Mouse (Mus musculus) spleen, postnatal 36 days (tissue): ENCODE data around the gene Lrrc28.

Experiments used
- DNase-seq, 2 experiments: peaks; one replicate each; pipeline ENCODE4 v3.0.0; 2022; ENCODE audit warnings: low spot score in 2 of 2, mixed read lengths in 1 of 2

Lrrc28 gene

DNA sequence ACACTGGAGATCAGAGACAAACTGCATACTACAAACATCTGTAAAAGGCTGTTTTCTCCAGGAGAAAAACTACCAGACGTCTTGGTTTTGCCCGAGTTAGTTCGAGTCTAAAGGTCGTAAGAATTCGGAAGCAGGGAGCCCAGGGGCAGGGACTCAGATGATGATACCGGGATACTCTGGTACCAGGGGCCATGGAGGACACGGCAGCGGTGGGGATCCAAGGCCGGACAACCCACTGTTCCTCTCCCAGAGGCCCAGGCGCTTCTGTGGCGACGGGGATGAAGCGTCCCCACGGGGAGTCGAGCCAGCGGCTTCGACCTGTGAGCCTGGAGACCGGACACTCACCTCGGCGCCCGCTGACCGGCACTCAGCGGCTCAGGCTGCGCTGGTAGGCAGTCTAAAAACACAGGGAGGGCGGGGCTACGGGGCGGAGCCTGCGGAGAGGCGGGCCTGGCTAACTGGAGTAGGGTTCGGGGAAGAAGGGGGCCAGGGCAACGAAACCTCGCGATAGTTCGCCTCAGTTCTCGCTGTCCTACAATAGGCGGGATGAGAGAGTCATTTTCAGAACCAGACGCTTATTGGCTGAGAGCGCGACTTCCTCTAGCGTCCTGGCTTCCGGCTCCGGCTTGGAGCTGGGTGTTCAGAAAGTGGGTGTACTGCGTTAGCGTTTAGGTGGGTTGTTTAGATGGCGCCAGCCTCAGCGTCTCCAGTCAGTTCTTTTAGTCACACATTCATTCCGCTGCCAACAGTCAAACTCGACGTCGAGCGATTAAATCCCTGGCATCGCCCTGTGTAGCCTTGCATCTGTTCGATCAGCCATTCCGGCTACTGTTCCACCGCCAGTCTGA, at the start of gene Lrrc28:
TSS of gene Lrrc28 (minus strand) at position 436 of the 848 bp plus-strand sequence.
- DNase-seq, result peak; percentile 99

DNA sequence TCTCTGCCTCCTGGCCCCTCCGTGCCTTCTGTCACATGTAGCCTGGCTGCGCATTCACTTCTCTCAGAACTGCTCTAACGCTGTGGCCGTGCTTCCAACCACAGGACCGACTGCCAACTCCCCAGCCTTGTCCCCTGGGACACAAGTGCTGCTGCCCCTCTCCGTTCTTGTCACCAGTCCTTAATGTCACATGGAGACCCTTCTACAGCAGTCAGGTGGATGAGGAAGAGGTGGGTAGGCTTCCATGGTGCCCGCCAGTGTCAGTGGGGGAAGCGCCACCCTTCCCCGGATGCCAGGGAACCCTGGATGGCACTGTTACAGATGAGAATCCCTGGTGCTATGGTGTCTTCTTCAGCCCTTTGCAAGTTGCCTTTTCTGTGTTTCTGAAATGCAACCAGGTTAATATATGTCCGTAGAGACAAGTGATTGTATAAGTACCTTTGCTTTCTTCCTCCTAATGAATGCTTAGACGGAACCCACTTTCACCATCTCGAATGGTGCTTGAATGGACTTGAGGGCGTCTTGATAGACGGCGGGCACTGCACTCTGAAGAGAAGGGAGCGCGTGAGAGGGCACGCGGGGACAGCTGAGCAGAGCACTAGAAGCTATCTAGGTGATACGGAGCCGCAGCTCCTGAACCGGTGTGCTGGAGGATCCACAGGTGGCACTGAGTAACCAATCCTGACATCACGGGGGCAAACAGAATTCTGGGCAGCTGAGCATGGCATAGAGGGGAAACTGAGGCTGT, 47.9 kb upstream of the Lrrc28 start:
- DNase-seq, result no peak

DNA sequence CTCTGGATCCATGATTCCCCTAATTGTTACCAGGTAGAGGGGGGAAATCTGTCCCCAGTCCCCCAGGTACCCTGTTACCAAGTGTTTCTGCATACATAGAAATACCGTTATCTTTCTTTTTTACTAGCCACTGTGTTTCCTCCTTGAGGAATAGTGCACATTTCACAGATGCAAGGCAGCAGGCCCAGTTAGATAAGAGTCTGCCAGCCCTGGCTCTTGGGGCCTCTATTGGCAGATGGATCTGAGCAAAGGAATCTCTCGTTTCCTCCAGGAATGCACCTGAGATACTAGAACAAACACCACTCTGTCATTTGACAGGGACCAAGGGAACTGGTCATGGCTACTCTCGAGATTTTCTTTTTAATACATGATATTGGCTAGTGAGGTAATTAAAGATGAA, 47.1 kb upstream of the Lrrc28 start:
- DNase-seq, result no peak

DNA sequence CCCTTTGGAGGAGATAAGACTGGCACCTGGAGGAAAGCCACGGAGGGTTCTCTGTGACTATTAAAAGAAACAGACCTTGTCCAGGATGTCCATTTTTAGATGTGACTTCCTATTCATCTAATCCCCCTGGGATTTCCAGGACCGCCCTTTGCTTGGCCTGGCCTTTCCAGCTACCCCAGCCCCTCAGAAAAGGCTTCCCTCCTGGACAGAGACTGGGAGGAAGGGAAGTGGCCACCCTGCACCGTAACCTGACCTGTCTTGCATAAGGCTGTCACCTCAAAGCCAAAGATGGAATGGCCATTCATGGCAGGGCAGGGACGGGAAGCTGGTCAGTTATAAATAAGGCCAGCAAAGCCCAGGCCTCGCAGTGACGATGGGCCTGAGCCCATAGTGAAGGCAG, 46.0 kb upstream of the Lrrc28 start:
- no peak for DNase-seq

DNA sequence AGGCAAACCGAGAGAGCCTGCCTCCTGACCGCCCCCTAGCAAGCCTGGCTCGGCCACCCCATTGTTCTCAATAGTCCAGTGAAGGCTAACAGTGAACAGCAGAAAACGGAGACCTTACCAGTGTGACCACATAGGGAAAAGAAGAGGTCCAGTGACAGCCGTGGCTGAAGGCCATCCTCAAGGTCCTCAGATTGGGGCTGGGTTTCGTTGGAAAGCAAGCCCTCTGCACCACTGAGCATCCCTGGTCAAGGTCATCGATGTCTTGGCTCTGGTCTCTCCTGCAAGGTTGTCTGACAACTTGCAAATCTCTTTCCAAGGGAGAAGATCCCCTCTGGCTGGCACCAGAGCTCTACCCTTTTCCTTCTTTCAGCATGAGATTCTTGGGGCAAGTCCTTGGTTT, 44.7 kb upstream of the Lrrc28 start:
- DNase-seq, result no peak

DNA sequence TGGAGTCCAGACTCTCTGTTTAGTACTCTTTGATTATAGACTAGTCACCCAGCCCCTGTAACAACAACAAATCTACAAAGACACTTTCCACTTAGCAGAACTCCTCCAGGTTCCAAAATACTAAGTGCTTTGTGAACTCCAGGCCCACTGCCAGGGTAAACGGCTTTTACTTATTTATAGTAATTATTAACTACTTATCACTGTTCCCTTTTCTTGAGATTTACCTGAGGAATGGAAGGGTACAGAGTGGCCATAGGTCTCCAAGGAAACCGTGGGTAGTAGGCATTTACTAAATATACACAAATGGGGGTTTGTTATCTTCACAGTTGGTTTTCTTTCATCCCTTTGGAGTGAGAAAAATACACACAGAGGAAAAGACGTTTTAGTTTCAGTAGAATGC, 43.2 kb upstream of the Lrrc28 start:
- no peak for DNase-seq

DNA sequence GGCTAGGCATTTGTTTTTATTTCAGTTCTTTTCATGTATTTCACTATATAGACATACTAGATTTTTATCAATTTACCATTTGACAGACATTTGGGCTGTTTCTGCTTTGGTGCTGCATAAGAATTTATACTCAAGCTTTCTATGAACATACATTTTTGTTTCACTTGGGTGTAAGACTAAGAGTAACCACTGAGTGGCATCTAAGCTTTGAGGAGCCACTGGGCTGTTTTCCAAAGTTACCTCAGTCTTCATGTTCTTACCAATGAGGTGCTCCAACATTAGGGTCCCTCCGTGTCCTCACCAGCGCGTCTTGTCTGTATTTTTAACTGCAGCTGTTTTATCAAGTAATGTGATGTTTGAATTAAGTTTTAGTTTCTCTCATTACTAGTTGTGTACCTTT, 41.5 kb upstream of the Lrrc28 start:
- no peak for DNase-seq

DNA sequence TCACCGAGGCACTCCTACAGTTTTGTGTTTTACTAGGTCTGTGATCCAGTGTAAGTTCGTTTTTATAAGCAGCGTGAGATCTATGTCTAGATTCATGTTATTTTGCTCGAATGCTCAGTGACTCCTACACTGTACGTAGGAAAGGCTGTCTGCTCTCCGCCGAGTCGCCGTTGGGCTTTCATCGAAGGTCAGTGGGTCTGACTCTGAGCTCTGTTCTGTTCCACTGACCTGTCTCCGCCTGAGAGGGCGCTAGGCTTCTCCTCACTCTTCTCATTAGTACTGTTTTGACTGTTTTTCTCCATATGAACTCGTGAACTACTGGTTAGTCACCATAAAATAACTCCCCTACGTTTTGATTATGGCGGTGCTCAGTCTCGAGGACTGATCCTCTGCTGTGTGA, 37.9 kb upstream of the Lrrc28 start:
- DNase-seq, result no peak

DNA sequence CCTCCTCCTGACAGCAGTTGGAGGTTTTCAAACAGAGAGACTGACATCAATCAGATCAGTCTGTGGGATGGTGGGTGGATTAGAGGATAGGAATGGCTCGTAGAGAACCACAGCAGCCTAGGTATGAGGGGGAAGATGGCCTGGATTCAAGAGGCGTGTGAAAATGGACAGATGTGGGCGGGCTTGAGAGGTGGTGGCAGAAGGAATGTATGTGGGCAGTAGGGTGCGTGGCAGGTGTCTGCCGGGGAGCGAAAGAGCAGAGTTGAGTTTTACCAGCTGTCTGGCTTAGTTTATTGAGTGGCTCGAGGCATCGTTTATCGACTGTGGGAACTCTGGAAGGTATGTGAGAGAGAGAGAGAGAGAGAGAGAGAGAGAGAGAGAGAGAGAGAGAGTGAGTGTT, 36.0 kb upstream of the Lrrc28 start:
- no peak for DNase-seq

DNA sequence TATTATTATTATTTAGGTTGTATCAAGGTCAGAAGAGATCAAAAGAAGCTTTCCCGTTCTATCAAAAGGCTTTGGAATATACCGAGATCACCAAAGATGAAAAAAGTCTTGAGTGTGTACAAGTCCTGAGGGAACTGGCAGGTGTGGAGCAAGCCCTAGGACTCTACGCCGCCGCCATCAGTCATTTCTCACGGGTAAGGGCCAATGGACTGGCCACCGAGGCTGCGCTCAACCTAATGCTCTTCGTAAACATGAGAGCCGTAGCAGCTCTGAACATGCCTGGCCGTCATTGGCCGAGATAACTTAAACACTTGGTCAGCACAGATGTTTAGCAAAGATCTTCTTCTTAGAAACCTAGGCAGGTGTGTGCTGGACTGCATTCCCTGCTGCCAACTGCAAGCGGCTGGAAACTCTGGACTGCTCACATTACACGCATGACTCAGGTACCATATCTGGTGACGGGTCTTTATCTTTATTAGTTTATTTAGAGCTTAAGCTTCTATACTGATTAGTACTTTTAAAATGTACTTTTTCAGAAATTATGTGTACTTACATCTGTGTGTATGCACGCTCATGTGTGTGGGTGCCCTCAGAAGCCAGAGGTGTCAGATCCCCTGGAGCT, 33.9 kb upstream of the Lrrc28 start:
- DNase-seq, result no peak

DNA sequence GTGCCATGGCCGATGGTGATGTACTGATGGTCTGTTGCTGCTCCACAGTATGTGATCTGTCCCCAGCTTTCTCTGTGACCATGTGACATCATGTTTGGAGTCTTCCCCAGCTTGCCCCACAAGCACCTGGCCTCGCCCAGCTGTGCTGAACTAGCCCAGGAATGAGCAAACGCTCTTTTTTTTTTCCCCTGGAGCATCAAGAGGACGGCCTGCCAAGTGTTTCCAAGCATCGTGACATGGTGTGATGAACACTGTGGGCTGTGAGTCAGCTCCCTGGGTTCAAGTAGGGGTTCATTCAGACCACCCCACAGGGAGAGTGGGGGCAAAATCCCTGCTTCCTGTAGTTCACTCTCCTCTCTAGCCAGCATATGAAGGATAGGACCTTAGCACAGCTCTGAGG, 28.6 kb upstream of the Lrrc28 start:
- DNase-seq, result no peak

DNA sequence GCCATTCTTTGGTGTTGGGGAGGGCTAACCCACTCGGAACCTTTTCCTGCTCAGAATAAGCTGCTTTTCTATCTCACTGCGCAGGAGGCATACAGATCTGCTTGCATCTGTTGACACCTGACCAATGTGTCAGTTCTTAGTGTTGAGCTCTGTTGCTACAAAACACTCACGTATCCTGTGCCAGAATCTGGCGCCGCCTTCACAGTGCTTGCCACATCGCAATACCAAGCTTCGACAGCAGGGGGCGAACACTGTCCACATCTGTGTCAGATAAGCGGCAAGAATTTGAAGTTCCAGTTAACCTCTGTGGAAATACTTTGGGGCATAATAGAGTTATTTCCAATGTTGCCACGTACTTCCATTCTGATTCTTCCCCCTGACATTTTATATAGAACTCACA, 27.6 kb upstream of the Lrrc28 start:
- peak; percentile 50 to 51 for DNase-seq

DNA sequence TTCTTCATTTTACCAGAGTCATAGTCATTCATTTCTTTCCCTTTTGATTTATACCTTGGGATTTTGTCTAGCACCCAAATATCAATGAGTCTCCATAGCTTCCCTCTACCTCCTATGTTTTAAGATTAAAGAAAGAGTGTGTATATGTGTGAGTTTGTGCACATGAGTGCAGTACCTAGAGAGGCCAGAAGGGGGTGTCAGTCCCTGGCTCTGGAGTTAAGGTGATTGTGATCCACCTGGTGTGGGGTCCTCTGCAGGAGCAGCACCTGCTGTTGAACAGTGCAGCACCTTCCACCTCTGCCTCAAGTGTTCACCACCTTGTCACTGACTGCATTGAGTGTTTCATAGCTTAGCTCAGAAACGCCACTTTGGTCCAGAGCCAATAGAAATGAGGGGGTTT, 25.9 kb upstream of the Lrrc28 start:
- DNase-seq, result no peak

DNA sequence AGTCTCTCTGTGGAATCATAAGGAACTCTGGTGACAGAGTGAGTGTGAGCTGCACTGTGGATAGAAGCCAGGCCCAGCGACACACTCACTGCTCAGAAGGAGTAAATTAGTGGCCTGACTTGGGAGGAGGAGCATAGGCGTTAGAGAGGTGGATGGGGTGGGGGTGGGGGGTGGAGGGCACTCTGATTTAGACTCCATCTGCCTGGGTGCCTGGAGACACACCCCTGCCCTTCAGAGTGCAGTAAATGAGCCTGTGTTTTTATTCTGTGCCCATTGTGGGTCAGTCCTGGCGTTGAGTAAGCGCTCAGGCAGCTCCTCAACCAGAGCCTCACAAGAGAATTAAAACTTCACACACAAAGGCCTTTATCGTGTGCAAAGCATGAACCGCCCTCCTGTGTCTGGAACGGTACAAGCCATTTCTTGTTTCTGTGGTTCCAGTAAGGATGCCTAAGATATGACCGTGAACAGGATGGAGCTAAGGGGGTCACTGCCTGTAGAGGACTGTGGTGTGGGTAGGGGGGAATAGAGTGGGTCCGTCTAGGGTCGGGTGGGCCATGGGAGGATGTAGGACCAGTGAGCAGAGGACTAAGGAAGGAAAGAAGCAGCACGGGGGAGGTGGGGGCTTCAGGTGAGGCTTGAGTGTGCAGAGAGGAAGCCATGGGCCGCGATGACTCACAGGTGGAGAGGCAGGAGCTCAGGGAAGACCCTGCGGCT, 19.1 kb upstream of the Lrrc28 start:
- DNase-seq, result no peak

DNA sequence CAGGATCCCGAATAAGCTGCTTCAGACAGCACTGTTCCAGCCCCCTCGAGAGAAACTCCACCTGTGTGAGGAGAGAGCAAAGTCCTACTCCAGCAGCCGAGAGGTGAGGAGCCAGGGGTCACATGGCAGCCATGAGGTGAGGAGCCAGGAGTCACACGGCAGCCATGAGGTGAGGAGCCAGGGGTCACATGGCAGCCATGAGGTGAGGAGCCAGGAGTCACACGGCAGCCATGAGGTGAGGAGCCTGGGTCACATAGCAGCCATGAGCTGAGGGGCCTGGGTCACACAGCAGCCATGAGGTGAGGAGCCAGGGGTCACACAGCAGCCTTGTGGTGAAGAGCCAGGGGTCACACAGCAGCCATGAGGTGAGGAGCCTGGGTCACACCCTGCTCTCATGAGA, 17.4 kb upstream of the Lrrc28 start:
- no peak for DNase-seq

DNA sequence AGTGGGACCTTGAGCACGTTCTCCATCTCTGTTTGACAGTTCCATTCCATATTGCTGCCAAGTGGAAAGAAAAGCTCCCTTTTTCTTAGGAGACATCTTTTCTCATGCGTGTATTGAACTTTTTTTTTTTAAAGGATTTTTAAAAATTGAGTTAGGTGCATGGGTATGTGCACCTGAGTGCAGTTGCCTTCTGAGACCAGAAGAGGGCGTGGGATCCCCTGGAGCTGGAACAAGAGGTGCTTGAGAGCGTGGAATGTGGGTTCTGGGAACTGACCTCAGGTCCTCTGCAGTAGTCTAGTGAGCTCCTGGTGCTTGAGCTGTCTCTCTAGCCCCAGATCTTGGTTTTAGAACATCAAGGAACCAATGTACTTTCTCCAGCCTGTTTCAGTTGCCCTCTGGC, 13.0 kb upstream of the Lrrc28 start:
- DNase-seq, result no peak

DNA sequence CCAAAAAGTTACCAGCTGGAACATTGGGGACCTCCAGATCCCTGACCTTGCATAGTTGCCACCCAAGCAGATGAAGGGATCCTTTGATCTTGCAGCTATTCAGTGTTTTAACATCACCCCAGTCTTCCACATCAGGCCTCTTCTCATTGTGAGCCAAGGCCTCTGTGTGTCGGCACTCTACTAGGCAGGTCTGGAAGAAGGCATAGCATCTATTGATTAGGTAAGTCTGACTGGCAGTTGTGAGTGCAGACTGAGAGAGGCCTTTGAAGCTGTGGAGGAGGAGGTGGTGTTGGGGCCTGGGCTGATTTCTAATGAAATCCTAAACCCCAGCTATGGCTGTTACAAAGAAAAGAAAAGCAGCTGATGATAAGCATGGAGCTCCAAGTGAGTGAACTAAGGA, 10.1 kb upstream of the Lrrc28 start:
- DNase-seq, result no peak

DNA sequence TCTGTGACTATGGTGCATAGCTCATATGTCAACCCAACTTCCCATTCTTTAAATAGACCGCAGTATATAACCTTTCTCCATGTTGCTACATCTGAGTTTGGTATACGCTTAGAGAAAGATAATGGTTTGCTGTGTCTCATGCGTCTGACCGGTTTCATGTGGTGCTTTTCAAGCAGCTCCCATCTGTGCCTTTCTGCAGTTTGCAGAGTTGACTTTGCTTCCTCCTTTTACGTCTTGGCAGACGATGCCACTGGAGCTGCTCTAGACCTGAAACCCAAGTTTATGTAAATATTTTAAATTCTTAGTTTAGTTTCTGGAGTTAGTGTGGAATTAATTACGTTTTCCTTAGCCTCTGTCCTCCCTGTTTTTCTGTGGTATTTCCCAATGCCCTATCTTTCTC, 9.6 kb upstream of the Lrrc28 start:
- DNase-seq, result no peak

DNA sequence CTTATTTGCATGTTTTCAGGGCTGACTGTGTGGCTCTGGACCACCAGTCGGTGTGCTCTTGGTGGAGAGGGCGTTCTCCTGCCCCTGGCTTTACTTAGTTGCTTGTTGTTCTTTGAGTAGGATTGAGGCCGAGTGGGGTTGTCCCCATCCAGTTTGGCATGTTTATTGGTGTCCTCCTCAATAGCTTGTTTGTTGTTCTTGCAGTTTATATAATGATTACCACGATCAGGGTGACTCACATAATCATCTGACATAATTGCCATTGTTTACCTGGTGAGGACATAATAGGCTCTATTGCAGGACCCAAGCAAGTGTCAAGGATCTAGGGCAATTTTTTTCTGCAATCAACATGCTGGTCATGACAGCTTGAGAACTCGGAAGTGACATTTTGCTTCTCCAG, 7.1 kb upstream of the Lrrc28 start:
- no peak for DNase-seq

DNA sequence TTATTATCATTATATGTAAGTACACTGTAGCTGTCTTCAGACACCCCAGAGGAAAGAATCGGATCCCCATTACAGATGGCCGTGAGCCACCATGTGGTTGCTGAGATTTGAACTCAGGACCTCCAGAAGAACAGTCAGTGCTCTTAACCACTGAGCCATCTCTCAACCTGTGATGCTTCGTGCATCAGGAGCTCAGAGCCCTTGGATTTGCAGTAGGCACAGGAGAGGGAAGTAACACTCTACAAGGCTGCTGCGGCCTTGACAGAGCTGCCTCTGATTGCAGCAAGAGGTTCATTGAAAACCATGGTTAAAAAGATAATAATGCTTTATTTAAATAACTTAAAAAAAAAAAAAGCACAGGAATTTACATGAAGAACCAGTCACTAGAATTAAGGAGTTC, 3.3 kb upstream of the Lrrc28 start:
- no peak for DNase-seq

DNA sequence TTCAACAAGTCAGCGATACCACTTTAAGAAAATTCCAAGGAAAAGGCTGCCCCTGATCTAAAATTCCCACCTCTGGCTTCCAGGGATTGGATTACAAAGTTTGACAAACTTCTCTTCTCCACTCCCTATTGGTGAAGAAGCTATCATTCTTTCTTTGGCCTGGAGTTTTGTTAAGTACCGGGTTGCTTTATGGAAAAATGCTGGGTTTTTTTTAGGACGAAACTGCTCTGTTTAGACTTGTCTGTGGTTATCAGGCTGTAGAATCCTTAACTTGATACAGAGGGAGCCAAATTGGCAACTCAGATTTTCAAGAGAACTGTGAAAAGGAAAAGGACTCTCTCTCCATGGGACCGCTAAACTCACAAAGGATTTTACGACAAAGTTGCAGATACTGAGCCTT, 2.2 kb upstream of the Lrrc28 start, which contains the start of gene Ttc23:
TSS of gene Ttc23 (plus strand) at position 134 of the 400 bp plus-strand sequence.
- no peak for DNase-seq

DNA sequence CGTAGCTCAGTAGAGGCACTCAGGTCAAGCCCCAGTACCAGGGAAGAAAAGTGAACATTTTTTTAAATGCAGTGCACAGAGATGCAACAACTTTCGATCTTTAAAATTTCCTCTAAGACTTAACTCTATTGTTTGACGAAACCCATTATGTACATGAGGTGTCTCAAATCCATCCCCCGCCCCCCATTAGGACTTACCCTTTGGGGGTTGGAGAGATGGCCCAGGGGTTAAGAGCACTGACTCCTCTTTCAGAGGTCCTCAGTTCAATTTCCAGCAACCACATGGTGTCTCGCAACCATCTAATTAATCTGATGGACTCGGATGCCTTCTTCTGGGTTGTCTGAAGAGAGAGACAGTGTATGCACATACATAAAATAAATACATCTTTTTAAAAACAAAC, 1.1 kb upstream of the Lrrc28 start:
- no peak for DNase-seq
